Mouse (Mus musculus) liver, postnatal 0 days (tissue): Measurements from ENCODE around the gene Gm49322. TPM values are rescaled to one million over a fixed set of nuclear protein-coding genes. Genes with fewer than 3 reads are reported as not detected.
A peak's percentile ranks its signal among the peaks of the same experiment; 100 is the strongest.
"Not testable (repeated sequence)": the region's sequence is repeated elsewhere in the genome, so short reads cannot be mapped to it uniquely, and the experiment has no call there.

Experiments
- ATAC-seq: fragments of 200-750 bp; cut with Nextera tagmentation; 2 replicates; pipeline ENCODE4 v1.8.0; 2017; ENCODE audit warnings: mild to moderate bottlenecking, moderate library complexity
- DNase-seq: peaks from one replicate; pipeline ENCODE4 v3.0.0-alpha.2; 2016
- H3K27ac ChIP-seq: fragments of 300-500 bp; sonication (generic); 2 replicates; pipeline ENCODE4 v1.5.1; 2014; ENCODE audit warnings: antibody characterized with exemption, moderate library complexity, mild to moderate bottlenecking, low read depth
- H3K27me3 ChIP-seq: fragments of 300-500 bp; sonication (generic); 2 replicates; pipeline ENCODE4 v1.6.1; 2014; ENCODE audit warnings: low read length, control low read depth, mixed read lengths; ENCODE audit not compliant: insufficient read depth
- H3K36me3 ChIP-seq: fragments of 300-500 bp; sonication (generic); replicated peaks from 2 replicates; pipeline ENCODE4 v1.6.1; 2014; ENCODE audit warnings: mild to moderate bottlenecking, control low read depth, low read length, moderate library complexity, mixed read lengths; ENCODE audit not compliant: insufficient read depth
- H3K4me1 ChIP-seq: fragments of 300-500 bp; sonication (generic); 2 replicates; pipeline ENCODE4 v1.6.1; 2014; ENCODE audit warnings: antibody characterized with exemption, mild to moderate bottlenecking, control low read depth; ENCODE audit not compliant: insufficient read depth
- H3K4me2 ChIP-seq: fragments of 300-500 bp; sonication (generic); 2 replicates; pipeline ENCODE4 v1.6.1; 2014; ENCODE audit warnings: low read depth, mild to moderate bottlenecking, low read length, moderate library complexity, mixed read lengths
- H3K4me3 ChIP-seq: fragments of 300-500 bp; sonication (generic); 2 replicates; pipeline ENCODE4 v1.5.1; 2014; ENCODE audit warnings: low read depth, low read length
- H3K9ac ChIP-seq: fragments of 300-500 bp; sonication (generic); replicated peaks from 2 replicates; pipeline ENCODE4 v1.6.1; 2014; ENCODE audit warnings: mild to moderate bottlenecking, moderate library complexity
- H3K9me3 ChIP-seq: fragments of 300-500 bp; sonication (generic); 2 replicates; pipeline ENCODE4 v1.6.1; 2016; ENCODE audit warnings: mild to moderate bottlenecking, control low read depth, low read length, mixed read lengths
- CTCF ChIP-seq: sonication (generic); IDR thresholded peaks from 2 replicates; pipeline ENCODE4 v1.5.1; 2016; ENCODE audit warnings: antibody characterized with exemption, low read depth
- EP300 ChIP-seq: IDR thresholded peaks from 2 replicates; pipeline ENCODE4 v1.6.1; 2016; ENCODE audit warnings: antibody characterized with exemption, low read depth, mild to moderate bottlenecking
- WGBS: fragments of 180-500 bp; shearing (Covaris S2); extraction: QIAGEN DNeasy Blood & Tissue Kit; methylation state at CpG from one replicate; pipeline ENCODE4 v1.1.7; 2014; ENCODE audit not compliant: insufficient replicate concordance; 5-methylcytosine and 5-hydroxymethylcytosine counted together
- polyA plus RNA-seq: library from polyadenylated mRNA; unstranded; fragments of >200 nt; fragmentation: Nextera tagmentation; extraction: Ambion mirVana; gene quantifications from 2 replicates; pipeline ENCODE4 v1.2.1, GENCODE M21; 2015

The Gm49322 gene
- 0.20 and 0.52 TPM in 2 replicates for polyA plus RNA-seq

DNA sequence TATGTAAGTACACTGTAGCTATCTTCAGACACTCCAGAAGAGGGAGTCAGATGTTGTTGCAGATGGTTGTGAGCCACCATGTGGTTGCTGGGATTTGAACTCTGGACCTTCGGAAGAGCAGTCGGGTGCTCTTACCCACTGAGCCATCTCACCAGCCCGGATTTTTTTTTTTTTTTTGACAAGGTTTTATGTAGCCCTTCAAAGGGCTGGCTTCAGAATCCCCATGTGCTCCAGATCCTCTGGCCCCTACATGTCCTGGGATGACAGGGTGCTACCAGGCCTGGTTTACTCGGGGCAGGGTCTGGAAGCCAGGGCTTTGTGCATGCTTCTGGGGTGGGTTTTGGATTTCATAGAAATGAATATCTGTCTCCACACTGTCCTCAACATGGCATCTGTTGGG lies at the start of gene Gm49322:
Gene Gm49322 (plus strand): TSS at position 301 of the 400 bp plus-strand sequence.
- not testable (repeated sequence) for DNase-seq, H3K4me3 ChIP-seq, ATAC-seq, H3K9me3 ChIP-seq, H3K4me2 ChIP-seq, H3K9ac ChIP-seq, H3K27me3 ChIP-seq
- H3K36me3 ChIP-seq = peaks cover 31% of the 10 kb centered on the region
- H3K27ac ChIP-seq = peak within 1 kb of the TSS; percentile 59; the same call in 1 of the 2 replicates
- 68% methylated on average over 2 of the region's 4 CpGs for WGBS
- H3K4me1 ChIP-seq = peaks cover 32% of the 10 kb centered on the region

DNA sequence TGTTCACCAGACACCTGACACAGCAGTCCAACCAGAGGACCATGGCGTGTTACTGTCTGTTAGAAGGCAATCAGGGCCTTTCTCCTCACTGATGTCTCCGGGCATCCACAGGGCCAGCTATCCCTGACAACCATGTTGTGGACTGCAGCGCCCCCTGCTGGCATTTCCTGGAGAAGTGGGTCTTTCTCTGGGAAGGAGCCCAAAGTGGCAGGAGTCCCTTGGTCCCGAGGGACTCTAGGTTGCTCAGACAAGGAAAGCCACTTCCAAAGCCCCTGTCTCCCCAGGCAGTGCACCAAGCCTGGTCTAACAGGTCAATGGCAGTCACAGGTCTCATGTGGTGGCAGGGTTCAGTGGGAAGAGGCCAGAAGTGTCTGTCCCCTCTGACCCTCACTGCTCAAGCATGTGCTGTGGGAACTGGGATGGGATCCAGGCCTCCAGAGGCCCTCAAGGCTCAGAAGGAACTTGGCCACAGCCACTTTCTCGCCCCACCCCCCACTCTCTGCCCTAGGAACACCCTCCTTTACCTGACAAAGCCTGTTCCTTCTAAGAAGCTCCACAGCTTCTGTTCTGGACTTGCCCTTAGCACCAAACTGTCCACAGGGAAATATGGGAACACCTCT lies 48.4 kb upstream of the Gm49322 start:
- Histone ChIP-seq H3K4me1 (peaks cover 57% of the 10 kb centered on the region), H3K4me2 (no peak overlapping the region), H3K4me3 (no peak overlapping the region), H3K27ac (no peak overlapping the region), H3K9ac (no peak overlapping the region), H3K9me3 (no peaks in the 10 kb centered on the region), H3K27me3 (no peaks in the 10 kb centered on the region), H3K36me3 (peaks cover 5% of the 10 kb centered on the region; the same call in 1 of the 2 replicates)
- ATAC-seq (no peak), DNase-seq (peak; percentile 91)
- TF ChIP-seq CTCF (peak; percentile 93), EP300 (no peak)
- WGBS = 37% methylated on average over 5 of the region's 5 CpGs

DNA sequence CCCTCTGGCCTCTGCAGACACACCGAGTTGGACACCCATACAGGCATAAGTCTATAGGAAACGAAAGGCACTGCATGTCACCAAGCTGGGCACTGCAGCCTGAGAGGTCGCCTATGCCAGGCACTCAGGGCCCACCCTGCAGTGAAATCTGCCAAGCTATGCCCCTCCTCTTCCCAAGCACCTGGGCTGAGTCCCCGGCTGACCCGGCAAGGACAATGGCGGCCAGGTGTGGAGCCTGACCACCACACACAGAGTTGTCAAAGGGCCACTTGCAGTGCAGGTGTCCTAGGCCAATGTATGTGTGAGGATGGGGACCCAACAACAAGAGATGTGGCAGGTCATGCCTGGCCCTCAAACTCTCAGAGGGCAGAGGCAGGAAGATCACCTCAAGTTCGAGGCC lies 46.4 kb upstream of the Gm49322 start:
- 0 out of 2 replicates have a peak, but pooled peaks cover 2% of the 10 kb centered on the region for H3K36me3 ChIP-seq
- TF ChIP-seq CTCF = no peak
- TF ChIP-seq EP300 = no peak
- H3K9me3 ChIP-seq = no peaks in the 10 kb centered on the region
- no peak overlapping the region for H3K4me3 ChIP-seq
- DNase-seq (no peak), ATAC-seq (no peak)
- WGBS = 81% methylated on average over 7 of the region's 7 CpGs
- 0 out of 2 replicates have a peak overlapping the region, but pooled peaks have one; percentile 7 for H3K27ac ChIP-seq
- no peaks in the 10 kb centered on the region for H3K27me3 ChIP-seq
- peak overlapping the region; percentile 72 for H3K4me2 ChIP-seq
- H3K4me1 ChIP-seq = peaks cover 40% of the 10 kb centered on the region
- peak overlapping the region; percentile 99 for H3K9ac ChIP-seq

DNA sequence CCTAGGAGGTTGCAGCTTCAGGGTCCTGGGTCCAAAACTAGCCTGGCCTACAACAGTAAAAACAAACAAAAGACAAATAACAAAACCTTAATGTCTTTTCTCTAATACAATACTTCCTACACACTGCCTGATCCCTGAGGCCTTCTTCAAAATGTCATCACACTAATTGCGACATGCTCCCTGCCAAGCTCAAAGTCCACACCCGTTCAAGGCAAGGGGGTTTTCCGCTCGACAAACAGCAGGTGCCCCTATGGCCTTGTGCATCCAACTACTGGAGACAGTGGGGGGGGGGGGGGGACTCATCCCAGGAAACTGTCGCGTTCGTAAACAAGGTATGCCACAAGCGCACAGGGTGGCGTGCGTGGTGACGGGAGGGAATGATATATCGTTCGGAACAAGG lies 45.2 kb upstream of the Gm49322 start:
- peak; percentile 66 for DNase-seq
- Histone ChIP-seq H3K4me2 (peak overlapping the region; percentile 72), H3K36me3 (0 out of 2 replicates have a peak, but pooled peaks cover under 1% of the 10 kb centered on the region), H3K27ac (peak overlapping the region; percentile 95), H3K4me1 (peaks cover 33% of the 10 kb centered on the region), H3K9ac (peak overlapping the region; percentile 99), H3K27me3 (no peaks in the 10 kb centered on the region), H3K9me3 (no peaks in the 10 kb centered on the region), H3K4me3 (peak overlapping the region; percentile 100)
- 1% methylated on average over 13 of the region's 13 CpGs for WGBS
- ATAC-seq = peak; percentile 52
- TF ChIP-seq EP300 = no peak
- TF ChIP-seq CTCF = no peak

DNA sequence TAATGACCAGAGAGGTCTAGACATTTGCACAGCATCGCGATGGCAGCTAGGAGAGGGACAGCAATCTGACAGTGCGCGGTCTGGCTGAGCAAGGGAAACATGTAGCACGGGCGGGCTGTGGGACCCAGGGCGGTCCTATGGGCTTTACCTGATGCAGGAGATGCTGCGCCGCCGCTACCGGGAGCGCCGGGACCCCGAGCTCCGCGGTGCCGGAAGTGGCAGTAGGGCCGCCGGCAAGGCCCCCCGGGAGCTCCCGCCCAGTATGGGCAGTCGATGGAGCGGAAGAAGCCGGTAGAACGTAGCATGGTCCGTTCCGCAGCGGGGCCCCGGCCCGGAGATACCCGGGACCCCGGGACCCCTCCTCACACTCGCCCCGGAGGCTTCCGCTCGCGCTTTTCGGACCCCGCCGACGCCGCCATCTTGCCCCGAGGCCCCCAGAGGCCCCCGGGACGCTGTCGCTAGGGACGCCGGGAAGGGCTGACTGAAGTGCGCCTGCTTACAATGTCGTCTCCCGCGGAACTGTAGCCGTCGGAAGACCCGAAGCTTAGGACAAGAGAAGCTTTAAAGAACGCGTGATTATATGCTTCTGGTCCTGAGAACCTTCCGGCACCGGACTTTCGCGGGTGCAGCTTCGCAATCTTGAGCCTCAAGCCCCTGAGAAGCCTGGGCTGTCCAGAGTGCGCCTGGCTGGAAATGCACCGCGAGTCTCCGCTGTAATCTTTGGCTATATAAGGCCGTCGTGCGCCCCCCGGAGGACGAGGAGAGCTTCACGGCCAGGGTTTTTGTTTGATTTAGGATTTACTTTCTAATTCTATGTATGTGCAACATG lies 44.5 kb upstream of the Gm49322 start, which contains the start of gene Rexo1:
Gene Rexo1 (minus strand): TSS at position 445 of the 829 bp plus-strand sequence.
- peaks cover 35% of the 10 kb centered on the region for H3K4me1 ChIP-seq
- H3K36me3 ChIP-seq = 0 out of 2 replicates have a peak, but pooled peaks cover 4% of the 10 kb centered on the region
- ATAC-seq (peak; percentile 85), DNase-seq (peak; percentile 95)
- peak within 1 kb of the TSS; percentile 95 for H3K27ac ChIP-seq
- TF ChIP-seq CTCF (peak; percentile 92), EP300 (peak; percentile 82)
- H3K4me2 ChIP-seq = peak within 1 kb of the TSS; percentile 72
- peak within 1 kb of the TSS; percentile 100 for H3K4me3 ChIP-seq
- H3K27me3 ChIP-seq = no peaks in the 10 kb centered on the region
- H3K9me3 ChIP-seq = no peaks in the 10 kb centered on the region
- H3K9ac ChIP-seq = peak within 1 kb of the TSS; percentile 99
- WGBS = under 1% methylated on average over 72 of the region's 72 CpGs

DNA sequence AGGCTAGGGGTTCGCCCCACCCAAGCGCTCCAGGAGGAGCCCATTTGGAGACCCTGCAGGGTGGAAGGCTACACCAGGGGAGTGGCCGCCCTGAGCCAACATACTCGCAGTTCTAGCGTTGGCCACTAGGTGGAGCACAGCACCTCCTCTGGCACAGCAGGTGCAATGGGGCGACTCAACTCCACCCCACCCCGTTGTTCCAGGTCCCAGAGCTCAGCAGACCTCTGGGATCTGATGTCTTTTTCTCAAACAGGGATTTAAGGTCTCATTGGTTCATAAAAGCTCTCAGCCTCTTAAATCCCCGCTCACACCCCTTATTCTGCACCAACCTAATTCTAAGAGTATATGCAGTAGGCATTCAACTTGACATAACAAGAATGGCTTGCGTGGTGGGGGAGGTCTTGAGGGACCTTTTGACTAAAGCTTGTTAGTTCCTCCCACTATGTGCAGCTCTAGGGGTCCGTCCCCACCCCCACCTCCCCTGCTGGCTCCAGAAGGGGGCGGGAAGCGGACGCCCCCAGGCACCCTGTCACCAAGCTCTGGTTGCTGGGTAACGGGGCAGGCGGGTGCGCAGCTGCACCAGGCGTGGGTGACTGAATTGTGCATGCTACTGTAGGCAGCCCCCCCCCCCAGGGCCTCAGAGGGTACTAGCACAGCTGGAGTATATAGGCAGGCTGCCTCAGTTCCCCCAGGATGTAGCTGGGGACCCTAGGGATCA lies 39.3 kb upstream of the Gm49322 start:
- Histone ChIP-seq H3K36me3 (peaks cover 10% of the 10 kb centered on the region; the same call in 1 of the 2 replicates), H3K4me1 (peaks cover 37% of the 10 kb centered on the region), H3K27me3 (no peaks in the 10 kb centered on the region), H3K27ac (no peak overlapping the region), H3K4me2 (no peak overlapping the region; the same call in 1 of the 2 replicates), H3K4me3 (no peak overlapping the region), H3K9ac (no peak overlapping the region), H3K9me3 (no peaks in the 10 kb centered on the region)
- TF ChIP-seq EP300 = no peak
- TF ChIP-seq CTCF = peak; percentile 99
- DNase-seq (peak; percentile 93), ATAC-seq (peak; percentile 22; the same call in 1 of the 2 replicates)
- WGBS = 34% methylated on average over 17 of the region's 17 CpGs
